Mouse (Mus musculus): ENCODE data around the gene Ptrh2.

GRCm38 (mm10) chr11:86741505-86741904 is 57.7 kb downstream of the Ptrh2 start:
- TF ChIP-seq CTCF (conservative IDR thresholded peaks at IDR 0.05; ENCODE audit: insufficient read depth, insufficient read length, low read depth, low read length) (no peak), POLR2A (IDR thresholded peaks at IDR 0.05; ENCODE audit: low read depth, low read length) (no peak)

Data from kidney, adult 2 months (tissue).